Mouse (Mus musculus): ENCODE measurements at regions not wholly inside any gene's neighbourhood (a gene's known extent, or its start where the extent isn't known, plus 50 kb on each side); places are given as distances from the start of the nearest gene placed in this dataset.

DNA sequence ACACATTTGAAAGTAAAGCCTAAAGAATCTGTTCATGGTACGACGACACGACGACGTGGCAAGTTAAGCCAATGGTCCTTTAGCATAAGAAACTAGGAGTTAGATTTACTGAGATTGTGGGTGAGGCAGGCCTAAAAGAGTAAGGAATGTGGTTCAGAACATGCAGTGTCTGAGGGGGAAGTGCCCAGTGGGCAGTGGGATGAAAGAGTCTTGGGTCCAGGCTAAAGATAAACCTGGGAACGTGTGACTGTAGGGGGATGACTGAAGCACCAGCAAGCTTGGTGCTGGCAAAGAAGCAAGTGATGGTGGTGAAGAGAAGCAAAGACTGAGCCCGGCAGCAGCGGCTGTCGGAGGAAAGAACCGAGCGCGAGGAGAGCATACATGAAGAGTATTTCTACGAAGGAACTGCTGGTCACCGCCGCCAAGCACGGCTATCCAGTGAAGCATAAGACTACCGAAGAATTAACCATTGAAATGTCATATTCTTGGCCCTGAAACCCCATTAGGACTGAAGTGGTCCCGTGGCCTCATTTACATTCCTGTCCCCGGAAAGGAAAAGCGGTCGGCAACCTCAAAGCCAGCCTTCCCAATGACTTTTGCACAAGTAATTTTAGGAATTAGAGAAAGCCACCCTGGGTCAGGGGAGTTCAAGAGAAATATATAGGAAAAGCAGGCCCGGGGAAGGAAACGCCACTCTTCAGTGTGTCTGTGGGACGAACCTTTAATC is 76.2 kb upstream of the Armc2 start:
- DNase-seq (ENCODE audit: low read depth in 2 of 2, low spot score in 2 of 2), result no peak

DNA sequence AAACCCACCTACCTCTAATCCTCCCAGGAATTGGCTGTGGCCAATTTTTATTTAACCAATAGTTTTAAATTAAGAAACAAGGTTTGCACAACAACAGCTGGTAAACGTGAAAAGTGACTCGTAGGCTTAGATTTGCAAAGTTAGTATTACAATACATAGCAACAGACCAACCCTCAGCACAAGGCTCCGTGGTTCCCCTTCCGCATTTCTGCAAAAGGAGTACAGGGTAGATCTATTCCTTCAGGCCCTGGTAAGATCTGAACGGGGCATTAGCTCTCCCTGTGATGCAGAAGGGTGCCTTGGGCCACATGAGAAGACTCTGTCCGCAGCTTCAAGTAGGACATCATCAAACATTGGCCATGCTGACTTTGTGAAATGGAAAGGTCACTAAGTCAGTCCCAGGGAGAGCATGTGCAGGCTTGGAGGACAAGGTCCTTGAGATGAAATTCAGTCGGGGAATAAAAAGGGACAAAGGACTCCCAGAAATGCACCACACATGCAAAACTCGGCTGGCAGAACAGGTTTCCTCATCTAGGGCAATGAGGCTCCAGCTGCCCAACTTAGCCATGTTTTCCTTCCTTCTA is 75.0 kb upstream of the Armc2 start:
- no peak for DNase-seq (ENCODE audit: low read depth in 2 of 2, low spot score in 2 of 2)

- no peak for DNase-seq (ENCODE audit: low read depth in 2 of 2, low spot score in 2 of 2)
Observed at GRCm38 (mm10) chr10:42092500-42092899, 74.3 kb upstream of the Armc2 start.

GRCm38 (mm10) chr10:42091546-42092168 is 73.4 kb upstream of the Armc2 start:
- no peak for DNase-seq (ENCODE audit: low read depth in 2 of 2, low spot score in 2 of 2)

DNA sequence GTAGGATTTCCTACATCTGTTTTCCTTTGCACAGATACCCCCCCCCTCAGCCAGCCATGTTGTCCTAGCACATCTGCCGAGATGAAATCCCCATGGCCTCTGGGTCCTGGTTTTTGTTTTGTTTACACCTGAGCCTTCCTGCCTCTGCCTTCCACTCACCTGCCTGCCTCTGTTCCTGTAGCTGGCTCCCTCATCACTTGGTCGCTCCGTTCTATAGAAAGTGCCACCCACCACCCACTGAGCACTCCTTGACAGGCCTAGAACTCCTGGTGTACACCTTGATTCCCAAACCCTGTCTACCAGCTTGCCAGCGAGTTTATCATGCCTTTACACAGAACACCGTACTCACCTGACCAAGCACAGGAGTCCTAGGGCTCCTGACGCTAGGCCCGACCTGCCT is 72.6 kb upstream of the Armc2 start:
- no peak for DNase-seq (ENCODE audit: low read depth in 2 of 2, low spot score in 2 of 2)

DNA sequence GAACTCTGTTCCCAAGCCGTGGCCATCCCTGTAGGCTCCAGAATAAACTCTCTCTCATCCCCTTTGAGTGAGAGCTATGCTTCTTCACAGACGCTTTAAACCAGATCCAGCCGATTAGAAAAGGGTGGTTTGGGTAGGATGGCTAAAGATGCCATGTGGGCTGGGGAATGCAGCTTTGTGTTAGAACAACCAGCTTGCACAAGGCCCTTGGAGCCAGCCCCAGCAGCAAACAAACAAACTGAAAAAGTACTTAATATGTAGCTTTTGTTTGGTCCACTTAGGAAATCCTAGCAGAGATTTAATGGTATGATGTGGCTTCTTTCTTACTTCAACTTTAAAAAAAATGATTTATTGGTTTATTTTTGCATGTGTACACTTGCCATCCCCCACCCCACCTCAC is 71.9 kb upstream of the Armc2 start:
- DNase-seq (ENCODE audit: low read depth in 2 of 2, low spot score in 2 of 2), result no peak

DNA sequence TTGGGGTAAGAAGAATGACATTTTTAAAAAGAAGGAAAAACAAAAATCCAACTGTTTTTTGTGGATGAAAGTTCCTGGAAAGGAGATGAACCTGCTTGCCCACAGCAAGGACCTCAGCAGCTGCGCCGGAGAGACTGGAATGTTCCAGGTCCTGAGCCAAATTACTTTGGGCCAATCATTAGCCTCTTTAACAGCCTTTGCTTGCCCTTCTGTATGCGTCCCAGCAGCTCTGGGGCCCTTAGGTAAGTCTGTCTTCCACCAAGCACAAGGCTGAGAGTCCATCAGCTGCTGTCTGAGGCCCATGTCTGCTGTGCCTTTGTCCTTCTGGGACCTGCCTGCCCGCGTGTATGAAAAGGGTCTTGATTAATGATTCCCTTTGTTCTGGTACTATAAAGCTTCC is 71.4 kb upstream of the Armc2 start:
- DNase-seq (ENCODE audit: low read depth in 2 of 2, low spot score in 2 of 2), result no peak

GRCm38 (mm10) chr10:42089235-42089625 is 71.0 kb upstream of the Armc2 start:
- no peak for DNase-seq (ENCODE audit: low read depth in 2 of 2, low spot score in 2 of 2)

DNA sequence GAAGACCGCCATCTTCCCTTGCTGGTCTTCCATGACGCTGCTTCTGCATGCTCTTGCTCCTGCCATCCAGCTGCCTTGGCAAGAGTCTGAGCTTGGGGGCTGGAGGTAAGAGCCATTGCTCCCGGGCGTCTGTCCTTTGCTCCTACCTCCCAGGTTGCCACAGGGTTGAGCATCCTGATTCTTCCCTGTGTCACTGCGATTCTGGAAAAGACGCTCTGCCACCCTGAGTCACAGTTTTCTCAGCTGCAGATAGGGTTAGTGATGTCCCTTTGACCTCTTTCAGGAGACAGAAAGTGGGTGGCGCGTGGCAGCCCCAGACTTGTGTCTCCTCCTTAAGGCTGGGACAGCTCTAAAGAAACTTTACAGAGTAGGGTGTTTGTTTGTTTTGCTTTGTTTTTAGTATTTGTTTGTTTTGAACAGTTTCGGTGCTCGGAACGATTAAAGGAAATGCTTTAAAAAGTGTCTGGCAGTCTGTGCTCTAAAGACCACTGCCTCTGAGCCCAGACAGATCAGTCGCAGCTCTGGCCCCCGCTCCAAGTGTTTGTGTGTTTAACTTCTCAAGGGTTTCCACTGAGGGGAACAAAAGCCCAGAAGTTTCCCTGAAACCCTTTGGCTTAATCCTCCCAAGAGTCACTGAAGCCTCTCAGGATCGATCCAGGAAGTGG is 70.5 kb upstream of the Armc2 start:
- no peak for DNase-seq (ENCODE audit: low read depth in 2 of 2, low spot score in 2 of 2)

GRCm38 (mm10) chr10:42087906-42088305 is 69.7 kb upstream of the Armc2 start:
- DNase-seq (ENCODE audit: low read depth in 2 of 2, low spot score in 2 of 2), result no peak

DNA sequence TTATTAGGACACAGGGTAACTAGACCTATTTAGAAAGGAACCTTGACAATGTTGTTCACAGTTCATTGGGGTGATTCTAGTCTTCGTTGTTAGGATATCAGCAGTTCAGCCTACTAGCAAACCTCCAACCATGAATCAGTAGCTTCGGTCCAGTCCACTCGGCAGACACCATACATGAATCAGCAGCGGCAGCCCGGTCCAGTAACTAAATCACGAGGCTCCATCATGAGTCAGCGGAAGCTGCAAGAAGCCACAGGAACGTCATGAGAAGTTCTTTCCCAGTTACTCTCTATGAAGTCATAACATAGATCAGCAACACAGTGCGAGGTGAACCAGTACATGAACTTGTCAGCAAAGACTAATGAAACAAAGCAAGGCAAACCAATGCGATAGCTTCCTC is 68.4 kb upstream of the Armc2 start:
- no peak for DNase-seq (ENCODE audit: low read depth in 2 of 2, low spot score in 2 of 2)

DNA sequence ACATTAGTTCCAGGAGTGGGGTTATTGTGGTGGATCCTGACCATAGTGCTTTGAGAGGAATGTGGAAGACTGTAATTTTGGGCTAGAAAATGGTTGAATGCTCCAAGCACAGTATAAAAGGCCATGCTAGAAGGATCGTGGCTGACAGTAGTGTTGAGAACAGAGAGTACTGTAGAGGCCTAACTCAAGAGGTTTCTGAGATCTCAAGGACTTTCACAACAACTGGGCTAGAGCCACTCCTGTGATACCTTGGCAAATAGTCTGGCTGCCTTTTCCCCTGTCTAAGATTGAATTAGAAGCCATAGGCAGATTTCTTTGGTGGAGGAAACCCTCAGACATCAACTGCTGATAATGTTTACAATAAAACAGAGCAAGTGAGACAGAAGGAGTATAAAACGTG is 67.1 kb upstream of the Armc2 start:
- no peak for DNase-seq (ENCODE audit: low read depth in 2 of 2, low spot score in 2 of 2)

- DNase-seq (ENCODE audit: low read depth in 2 of 2, low spot score in 2 of 2), result no peak
Observed at GRCm38 (mm10) chr10:42082227-42082840, 64.1 kb upstream of the Armc2 start.

DNA sequence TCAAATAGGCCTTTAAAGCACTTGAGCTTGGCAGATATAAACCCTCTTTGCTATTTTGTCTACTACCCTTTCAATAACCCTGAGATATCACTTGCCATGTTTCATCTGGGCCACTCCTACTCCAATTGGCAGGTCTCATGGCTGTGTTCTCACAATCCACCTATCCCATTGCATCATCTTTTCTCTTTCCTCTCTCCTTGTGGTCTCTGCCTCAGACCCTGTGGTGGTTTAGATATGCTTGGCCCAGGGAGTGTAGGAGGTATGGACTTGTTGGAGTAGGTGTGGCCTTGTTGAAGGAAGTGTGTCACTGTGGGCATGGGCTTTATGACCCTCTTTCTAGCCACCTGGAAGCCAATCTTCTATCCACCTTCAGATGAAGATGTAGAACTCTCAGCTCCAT is 61.5 kb upstream of the Armc2 start:
- no peak for DNase-seq (ENCODE audit: low read depth in 2 of 2, low spot score in 2 of 2)

DNA sequence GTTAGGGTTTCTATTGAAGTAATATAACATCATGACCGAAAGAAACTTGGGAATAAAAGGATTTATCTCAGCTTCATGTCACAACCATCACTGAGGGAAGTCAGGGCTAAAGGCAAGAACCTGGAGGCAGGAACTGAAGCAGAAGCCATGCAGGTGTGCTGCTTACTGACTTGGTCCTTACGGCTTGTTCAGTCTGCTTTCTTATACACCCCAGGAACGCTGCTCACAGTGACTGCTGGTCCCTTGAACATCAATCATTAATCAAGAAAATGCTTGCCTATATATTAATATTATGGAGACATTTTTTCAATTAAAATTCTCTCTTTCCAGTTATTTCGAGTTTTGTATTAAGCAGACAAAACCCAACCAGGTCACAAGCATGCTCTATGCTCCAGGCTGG is 58.5 kb upstream of the Armc2 start:
- no peak for DNase-seq (ENCODE audit: low read depth in 2 of 2, low spot score in 2 of 2)

- DNase-seq (ENCODE audit: low read depth in 2 of 2, low spot score in 2 of 2), result no peak
Observed at GRCm38 (mm10) chr10:42075545-42075944, 57.3 kb upstream of the Armc2 start.

- DNase-seq (ENCODE audit: low read depth in 2 of 2, low spot score in 2 of 2), result no peak
Observed at GRCm38 (mm10) chr10:42072758-42073157, 54.5 kb upstream of the Armc2 start.

DNA sequence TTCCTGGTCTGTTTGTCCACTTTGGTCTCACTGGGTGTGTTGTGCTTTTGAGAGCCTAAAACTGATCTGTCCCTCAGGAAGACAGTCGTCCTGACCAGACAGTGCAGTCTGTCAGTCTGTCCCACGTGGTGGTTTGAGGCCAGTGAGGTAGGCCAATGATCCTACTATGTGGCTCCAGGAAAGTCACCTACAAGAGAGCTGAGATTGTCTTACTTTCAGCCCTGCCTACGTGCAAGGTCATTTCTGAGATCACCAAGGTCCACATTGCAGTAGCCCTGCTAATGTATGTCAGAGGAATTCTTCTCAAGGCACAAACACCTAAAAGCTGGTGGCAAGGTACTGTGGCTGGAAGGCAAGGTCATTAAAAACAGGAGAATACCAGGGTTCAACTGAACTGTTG is 53.9 kb upstream of the Armc2 start:
- no peak for DNase-seq (ENCODE audit: low read depth in 2 of 2, low spot score in 2 of 2)

DNA sequence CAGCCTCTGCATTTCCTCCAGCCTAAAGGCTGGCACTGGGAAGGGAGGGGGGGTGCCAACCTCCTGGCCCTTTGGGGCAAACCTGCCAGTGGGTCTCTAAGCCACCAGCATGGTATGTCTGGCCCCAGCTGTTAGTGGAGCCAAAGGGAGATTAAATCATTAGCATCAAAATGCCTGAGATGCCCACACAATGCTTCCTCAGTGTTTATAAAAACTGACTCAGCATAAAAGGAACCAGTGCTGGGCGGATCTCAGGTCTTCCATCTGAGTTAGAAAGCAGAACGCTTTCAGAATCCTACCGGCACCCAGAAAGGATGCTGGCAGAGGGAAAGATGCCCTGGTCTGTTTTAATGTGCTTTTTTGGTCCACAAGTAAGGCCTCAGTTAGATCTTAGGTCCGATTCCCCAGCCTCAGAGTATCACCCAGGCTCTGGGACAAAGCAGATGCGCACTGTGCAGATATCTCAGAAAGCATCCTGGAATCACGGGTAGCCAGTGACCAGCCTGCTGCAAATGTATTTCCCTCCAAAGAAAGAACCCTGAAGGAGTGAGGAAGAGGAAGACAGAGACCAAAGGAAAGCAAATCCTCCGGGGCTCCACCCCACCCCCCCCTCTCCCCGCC is 53.3 kb upstream of the Armc2 start:
- DNase-seq (ENCODE audit: low read depth in 2 of 2, low spot score in 2 of 2), result no peak

DNA sequence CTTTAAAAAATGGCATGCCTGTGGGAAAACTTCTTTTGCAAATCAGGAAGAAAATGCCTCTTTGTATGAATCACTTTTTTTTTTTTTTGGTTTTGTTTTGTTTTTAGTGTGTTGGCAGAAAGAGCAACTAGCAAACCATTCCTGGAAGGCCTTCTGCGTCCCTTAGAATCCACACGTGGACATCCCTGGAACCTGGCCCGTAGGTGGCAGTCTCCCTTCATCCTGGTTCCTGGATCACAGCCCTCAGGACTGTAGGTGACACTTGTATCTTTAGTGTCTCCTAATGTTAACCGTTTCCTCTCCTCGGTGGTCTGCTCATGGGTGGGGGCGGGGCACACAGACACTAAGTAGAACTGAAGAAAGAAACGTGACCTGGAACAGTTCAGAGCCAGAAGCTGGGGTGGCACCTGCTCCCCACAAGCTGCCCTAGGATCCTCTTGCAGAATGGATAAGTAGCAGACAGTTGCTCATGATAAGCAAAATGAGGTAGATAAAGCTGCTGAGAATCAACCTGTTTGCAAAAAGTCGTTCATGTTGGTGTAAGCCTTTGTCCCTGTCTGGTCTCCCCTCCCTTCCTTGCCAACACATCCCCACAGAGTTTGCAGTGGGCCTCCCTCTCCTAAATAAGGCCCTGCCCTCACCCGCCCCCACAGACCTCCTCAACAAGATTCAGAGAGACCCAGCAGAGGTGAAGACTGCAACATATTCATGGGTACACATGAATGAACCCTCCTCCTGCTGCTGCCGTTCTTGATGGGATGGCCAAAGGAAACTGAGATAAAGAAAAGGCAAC is 52.6 kb upstream of the Armc2 start:
- DNase-seq (ENCODE audit: low read depth in 2 of 2, low spot score in 2 of 2), result no peak

DNA sequence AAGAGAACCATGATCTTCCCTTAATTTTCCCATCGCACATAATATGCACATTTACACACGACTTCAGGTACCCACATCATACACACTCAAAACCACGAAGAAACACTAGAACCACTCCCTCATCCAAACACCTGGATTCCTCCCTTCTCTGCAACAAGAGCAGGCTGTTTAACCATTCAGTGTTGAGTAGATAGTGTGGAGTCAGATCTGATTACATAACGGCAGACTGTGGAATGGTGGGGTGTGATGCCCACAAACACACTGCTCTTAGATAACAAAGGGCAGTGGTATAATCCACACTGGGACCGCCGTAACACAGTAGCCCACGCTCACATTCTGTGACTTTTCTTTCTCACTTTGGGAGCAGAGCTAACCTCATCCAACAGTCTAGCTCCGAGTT is 51.5 kb upstream of the Armc2 start:
- DNase-seq (ENCODE audit: low read depth in 2 of 2, low spot score in 2 of 2), result no peak

Data from CD8-positive naive resting alpha-beta T cell, adult 2 months (primary cell).